Mouse (Mus musculus) limb, embryonic 14.5 days (tissue): ENCODE measurements around the gene Qrich1. TPM values are rescaled to one million over a fixed set of nuclear protein-coding genes. Genes with fewer than 3 reads are reported as not detected.

ENCODE experiments used
- ATAC-seq: fragments of 200-750 bp; cut with Nextera tagmentation; 2 replicates; pipeline ENCODE4 v1.8.0; 2017; ENCODE audit warnings: low read depth, moderate number of reproducible peaks, moderate TSS enrichment; ENCODE audit not compliant: low FRiP score
- DNase-seq: peaks from one replicate; pipeline ENCODE4 v3.0.0-alpha.2; 2015; ENCODE audit warnings: low spot score
- H3K27ac ChIP-seq: fragments of 300-500 bp; sonication (generic); replicated peaks from 2 replicates; pipeline ENCODE4 v1.5.1; 2014; ENCODE audit warnings: low read depth, mild to moderate bottlenecking, low read length, moderate library complexity, mixed read lengths
- H3K27me3 ChIP-seq: fragments of 300-500 bp; sonication (generic); 2 replicates; pipeline ENCODE4 v1.6.1; 2014; ENCODE audit warnings: low read length, mixed read lengths; ENCODE audit not compliant: control insufficient read depth, insufficient read depth
- H3K36me3 ChIP-seq: fragments of 300-500 bp; sonication (generic); 2 replicates; pipeline ENCODE4 v1.6.1; 2014; ENCODE audit warnings: mild to moderate bottlenecking, low read length, moderate library complexity, mixed read lengths; ENCODE audit not compliant: control insufficient read depth, insufficient read depth
- H3K4me1 ChIP-seq: fragments of 300-500 bp; sonication (generic); 2 replicates; pipeline ENCODE4 v1.6.1; 2014; ENCODE audit warnings: antibody characterized with exemption, low read length, mixed read lengths; ENCODE audit not compliant: control insufficient read depth, insufficient read depth
- H3K4me2 ChIP-seq: fragments of 300-500 bp; sonication (generic); replicated peaks from 2 replicates; pipeline ENCODE4 v1.6.1; 2014; ENCODE audit warnings: low read depth, mild to moderate bottlenecking, low read length, moderate library complexity; ENCODE audit not compliant: severe bottlenecking
- H3K4me3 ChIP-seq: fragments of 300-500 bp; sonication (generic); replicated peaks from 2 replicates; pipeline ENCODE4 v1.5.1; 2014; ENCODE audit warnings: low read length
- H3K9ac ChIP-seq: fragments of 300-500 bp; sonication (generic); 2 replicates; pipeline ENCODE4 v1.6.1; 2014; ENCODE audit warnings: mild to moderate bottlenecking, low read depth, low read length, moderate library complexity; ENCODE audit not compliant: severe bottlenecking
- H3K9me3 ChIP-seq: fragments of 300-500 bp; sonication (generic); 2 replicates; pipeline ENCODE4 v1.6.1; 2016; ENCODE audit warnings: low read length; ENCODE audit not compliant: control insufficient read depth
- POLR2A ChIP-seq: fragments of 200-500 bp; IDR thresholded peaks from 2 replicates; pipeline ENCODE4 v1.8.0; 2012; ENCODE audit warnings: inconsistent platforms, mild to moderate bottlenecking, moderate library complexity, borderline replicate concordance; ENCODE audit not compliant: insufficient read depth, insufficient read length; ENCODE audit errors: extremely low read depth
- WGBS: fragments of 180-500 bp; shearing (Covaris S2); extraction: QIAGEN DNeasy Blood & Tissue Kit; methylation state at CpG from one replicate; pipeline ENCODE4 v1.1.7; 2014; 5-methylcytosine and 5-hydroxymethylcytosine counted together
- polyA plus RNA-seq, 2 experiments: library from polyadenylated mRNA; depleted of rRNA in 1 of 2; stranded (reverse) in 1 of 2; unstranded in 1 of 2; fragments of >200 nt; fragmentation: Nextera tagmentation in 1 of 2; extraction: Ambion mirVana in 1 of 2; gene quantifications; 2 replicates each; pipeline versions ENCODE4 v1.2.1 to v1.2.3; 2012 to 2014

Qrich1 gene
- polyA plus RNA-seq (2012; rRNA removed) (126 and 157 TPM in 2 replicates), polyA plus RNA-seq (2014; fragmentation: Nextera tagmentation; extraction: Ambion mirVana) (120 and 132 TPM in 2 replicates)

DNA sequence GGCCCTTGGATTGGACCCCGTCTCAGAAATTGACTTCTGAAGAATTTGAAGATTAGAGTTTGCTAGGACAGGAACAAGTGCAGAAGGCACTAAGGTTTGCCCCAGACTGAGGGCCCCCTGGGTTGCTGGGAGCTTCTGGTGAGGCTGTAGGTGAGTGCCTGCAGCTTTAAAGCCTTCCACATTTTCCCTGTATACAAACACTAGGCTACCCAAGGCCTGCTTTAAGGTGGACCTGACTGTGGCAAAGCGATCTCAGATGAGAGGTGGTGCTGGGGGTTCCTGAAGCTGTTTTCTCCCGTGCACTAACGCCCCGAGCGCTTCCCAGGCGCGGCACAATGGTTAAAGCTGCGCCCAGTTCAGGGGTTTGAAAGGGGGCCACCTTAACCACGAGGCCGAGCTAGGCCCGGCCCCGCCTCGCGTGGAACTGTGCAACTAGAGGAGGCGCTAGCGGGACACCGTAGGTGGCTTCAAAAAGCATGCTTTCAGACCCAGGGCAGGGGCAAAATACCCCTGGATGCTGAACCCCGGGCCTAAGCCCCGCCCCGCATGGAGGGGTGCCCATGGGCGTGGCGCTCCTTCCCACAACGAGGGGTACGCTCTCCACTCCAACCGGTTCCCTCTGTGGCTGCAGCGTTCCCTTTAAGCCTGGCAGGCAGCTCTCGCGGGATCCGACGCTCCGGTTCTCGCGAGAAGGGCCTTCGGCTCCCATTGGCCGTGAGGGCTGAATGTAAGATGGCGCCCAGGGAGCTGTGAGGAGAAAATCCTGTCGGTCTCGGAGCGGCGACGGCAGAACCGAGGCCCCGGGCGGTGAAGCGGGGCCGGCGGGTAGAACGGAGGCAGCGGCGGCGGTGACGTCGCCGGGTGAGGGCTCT is at the start of gene Qrich1:
Qrich1 (plus strand) TSS at position 427 of the 872 bp plus-strand sequence.
- 3% methylated on average over 51 of the region's 55 CpGs for WGBS
- ATAC-seq, result peak; percentile 97
- H3K36me3 ChIP-seq, result peaks cover 57% of the 10 kb centered on the region

GRCm38 (mm10) chr9:108469430-108469829 is 47.2 kb upstream of the Qrich1 start:
- no peak for DNase-seq
- H3K9me3 ChIP-seq, result peaks cover 3% of the 10 kb centered on the region; the same call in 1 of the 2 replicates
- WGBS, result 77% methylated on average over 5 of the region's 5 CpGs
- H3K36me3 ChIP-seq, result peaks cover 31% of the 10 kb centered on the region
- no peak for ATAC-seq
- no peak overlapping the region for H3K4me2 ChIP-seq
- H3K4me1 ChIP-seq, result no peaks in the 10 kb centered on the region
- H3K27ac ChIP-seq, result no peak overlapping the region
- no peaks in the 10 kb centered on the region for H3K27me3 ChIP-seq
- H3K4me3 ChIP-seq, result no peak overlapping the region
- no peak for TF ChIP-seq POLR2A
- no peak overlapping the region for H3K9ac ChIP-seq

More for the DNA sequence above, at the start of gene Qrich1:
- Histone ChIP-seq H3K9me3 (no peaks in the 10 kb centered on the region), H3K4me3 (peak within 1 kb of the TSS; percentile 95), H3K4me1 (peaks cover 13% of the 10 kb centered on the region), H3K9ac (peak within 1 kb of the TSS; percentile 98), H3K4me2 (peak within 1 kb of the TSS; percentile 80), H3K27ac (peak within 1 kb of the TSS; percentile 100), H3K27me3 (no peaks in the 10 kb centered on the region)
- DNase-seq, result peak; percentile 99
- peak; percentile 69; the same call in 1 of the 2 replicates for TF ChIP-seq POLR2A

DNA sequence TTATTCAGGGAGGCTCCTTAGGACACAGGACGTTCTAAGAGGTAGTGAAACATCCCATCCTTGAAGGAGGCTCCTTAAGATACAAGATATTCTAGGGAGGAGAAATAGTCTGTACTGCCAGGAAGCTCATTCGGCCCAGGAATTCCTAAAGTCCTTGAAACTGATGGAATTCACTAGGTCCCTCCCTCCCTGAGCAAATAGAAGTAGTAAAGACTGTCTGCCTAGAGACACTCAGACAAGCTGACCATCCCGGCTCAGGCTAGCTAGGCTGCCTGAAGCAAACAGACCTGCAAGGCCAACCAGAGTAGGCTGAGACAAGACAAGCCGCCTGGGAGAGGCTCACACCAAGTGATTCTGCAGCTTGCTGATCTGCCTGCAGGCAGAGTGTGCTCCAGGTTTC is 46.8 kb upstream of the Qrich1 start:
- Histone ChIP-seq H3K9ac (no peak overlapping the region), H3K9me3 (peaks cover 3% of the 10 kb centered on the region; the same call in 1 of the 2 replicates), H3K4me1 (no peaks in the 10 kb centered on the region), H3K27me3 (no peaks in the 10 kb centered on the region), H3K27ac (no peak overlapping the region), H3K4me2 (no peak overlapping the region), H3K36me3 (peaks cover 27% of the 10 kb centered on the region), H3K4me3 (no peak overlapping the region)
- ATAC-seq (no peak), DNase-seq (no peak)
- TF ChIP-seq POLR2A, result no peak
- WGBS, result 73% methylated on average over 4 of the region's 4 CpGs

- Histone ChIP-seq H3K4me2 (no peak overlapping the region), H3K9ac (no peak overlapping the region), H3K27ac (no peak overlapping the region), H3K4me1 (peaks cover 6% of the 10 kb centered on the region), H3K9me3 (no peaks in the 10 kb centered on the region), H3K27me3 (no peaks in the 10 kb centered on the region), H3K36me3 (no peaks in the 10 kb centered on the region), H3K4me3 (no peak overlapping the region)
- no peak for TF ChIP-seq POLR2A
- DNase-seq (no peak), ATAC-seq (no peak)
- WGBS, result 57% methylated on average over 1 of the region's 1 CpGs
These were observed 42.1 kb upstream of the Qrich1 start for GRCm38 (mm10) chr9:108474528-108474927.

DNA sequence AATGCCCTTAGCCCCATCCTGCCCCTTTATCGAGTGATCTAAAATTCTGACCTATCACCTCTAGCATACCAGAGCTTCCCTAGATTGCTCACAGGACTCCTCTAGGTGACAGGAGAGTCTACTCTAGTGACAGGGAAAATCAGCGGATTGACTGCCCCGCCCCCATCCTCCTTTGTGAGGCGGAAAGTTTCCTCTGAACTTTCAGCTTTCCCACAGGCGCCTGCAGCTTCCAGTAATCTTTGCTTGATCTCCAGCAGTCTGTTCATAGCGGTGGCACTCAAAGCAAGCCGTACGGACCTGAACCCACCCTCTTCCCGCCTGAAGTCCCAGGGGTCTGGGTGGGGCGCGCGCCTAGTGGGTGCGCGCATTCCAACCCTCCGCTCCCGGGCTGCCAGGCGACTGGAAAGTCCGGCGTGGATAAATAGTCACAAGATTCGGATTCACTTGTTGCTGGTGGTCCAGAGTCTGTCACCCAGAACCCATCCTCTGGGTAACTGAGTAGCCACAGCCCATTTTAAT is 37.9 kb upstream of the Qrich1 start:
- H3K36me3 ChIP-seq, result peaks cover 28% of the 10 kb centered on the region
- H3K27me3 ChIP-seq, result no peaks in the 10 kb centered on the region
- DNase-seq (peak; percentile 88), ATAC-seq (peak; percentile 85)
- peaks cover 14% of the 10 kb centered on the region for H3K4me1 ChIP-seq
- H3K9me3 ChIP-seq, result no peaks in the 10 kb centered on the region
- peak overlapping the region; percentile 67 for H3K9ac ChIP-seq
- peak overlapping the region; percentile 95 for H3K4me2 ChIP-seq
- H3K4me3 ChIP-seq, result peak overlapping the region; percentile 69
- WGBS, result under 1% methylated on average over 20 of the region's 20 CpGs
- H3K27ac ChIP-seq, result peak overlapping the region; percentile 87
- TF ChIP-seq POLR2A, result no peak
